Mouse (Mus musculus): ENCODE data around the gene Vmn2r91.
"Not testable (repeated sequence)": the region's sequence is repeated elsewhere in the genome, so short reads cannot be mapped to it uniquely, and the experiment has no call there.

DNA sequence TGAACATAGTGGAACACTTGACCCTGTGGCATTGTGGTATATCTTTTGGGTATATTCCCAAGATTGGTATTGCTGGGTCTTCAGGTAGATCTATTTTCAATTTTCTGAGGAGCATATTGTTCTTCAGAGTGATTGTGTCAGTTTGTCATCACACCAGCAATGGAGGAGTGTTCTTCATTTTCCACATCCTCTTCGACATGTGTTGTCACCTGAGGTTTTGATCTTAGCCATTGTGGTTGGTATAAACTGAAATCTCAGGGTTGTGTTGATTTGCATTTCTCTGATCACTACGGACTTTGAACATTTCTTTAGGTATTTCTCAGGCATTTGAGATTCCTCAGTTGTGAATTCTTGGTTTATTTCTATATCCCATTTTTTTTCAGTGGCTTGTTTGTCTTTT lies 76.4 kb downstream of the Vmn2r91 start:
- TF ChIP-seq POLR2A (IDR thresholded peaks at IDR 0.05; ENCODE audit: borderline replicate concordance, extremely low read depth, low read depth, low read length); CTCF (IDR thresholded peaks at IDR 0.05; ENCODE audit: insufficient read depth, low read length): not testable (repeated sequence)
